Mouse (Mus musculus): ENCODE results near the gene Msi2. TPM values are rescaled to one million over a fixed set of nuclear protein-coding genes. Genes with fewer than 3 reads are reported as not detected.

The Msi2 gene
- polyA plus RNA-seq, 1 experiment, result 69.3 TPM

DNA sequence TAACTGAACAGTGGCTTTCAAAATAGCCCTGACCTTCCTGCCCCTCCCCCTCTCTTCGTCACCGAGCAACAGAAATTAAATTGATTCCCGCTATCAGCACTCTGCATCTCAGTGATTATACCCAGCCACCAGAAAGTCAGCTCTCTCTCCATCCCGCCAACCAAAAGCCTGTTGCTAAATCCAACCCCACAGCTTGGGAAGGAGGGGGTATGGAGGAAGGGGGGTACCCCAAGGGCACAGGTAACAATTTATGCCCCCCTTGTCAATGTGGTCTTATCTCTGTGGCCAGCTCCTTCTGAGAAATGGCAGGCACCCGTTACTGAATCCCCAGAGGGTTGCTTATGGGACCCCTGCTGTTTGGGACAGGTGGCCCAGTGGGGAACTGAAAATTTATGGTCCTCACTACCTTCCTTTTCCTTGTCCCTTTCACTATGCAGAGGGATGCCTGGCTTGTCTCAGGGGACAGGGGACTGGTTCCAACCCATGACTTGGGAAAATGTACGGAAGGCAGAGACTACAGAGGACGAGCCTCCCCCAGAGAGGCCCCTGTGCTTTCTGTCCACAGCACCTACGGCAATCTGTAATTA lies 163.0 kb downstream of the Msi2 start:
- no peak overlapping the region for H3K27ac ChIP-seq (ENCODE audit: control insufficient read depth, insufficient read depth, low read depth, low read length)
- no peak overlapping the region for H3K4me3 ChIP-seq (ENCODE audit: control insufficient read depth, low read depth, low read length)
- no peaks in the 10 kb centered on the region for H3K27me3 ChIP-seq (ENCODE audit: control insufficient read depth, insufficient read depth, low read length)
- TF ChIP-seq POLR2A (IDR thresholded peaks at IDR 0.05; ENCODE audit: control insufficient read depth, low read depth, low read length) (no peak), CTCF (IDR thresholded peaks at IDR 0.05; ENCODE audit: control insufficient read depth, insufficient read depth, insufficient replicate concordance, low read depth, low read length) (no peak)
- H3K4me1 ChIP-seq (ENCODE audit: control insufficient read depth, insufficient read depth, low read length), result peaks cover 2% of the 10 kb centered on the region; the same call in 1 of the 2 replicates
- H3K36me3 ChIP-seq (ENCODE audit: control insufficient read depth, insufficient read depth, low read length), result no peaks in the 10 kb centered on the region

DNA sequence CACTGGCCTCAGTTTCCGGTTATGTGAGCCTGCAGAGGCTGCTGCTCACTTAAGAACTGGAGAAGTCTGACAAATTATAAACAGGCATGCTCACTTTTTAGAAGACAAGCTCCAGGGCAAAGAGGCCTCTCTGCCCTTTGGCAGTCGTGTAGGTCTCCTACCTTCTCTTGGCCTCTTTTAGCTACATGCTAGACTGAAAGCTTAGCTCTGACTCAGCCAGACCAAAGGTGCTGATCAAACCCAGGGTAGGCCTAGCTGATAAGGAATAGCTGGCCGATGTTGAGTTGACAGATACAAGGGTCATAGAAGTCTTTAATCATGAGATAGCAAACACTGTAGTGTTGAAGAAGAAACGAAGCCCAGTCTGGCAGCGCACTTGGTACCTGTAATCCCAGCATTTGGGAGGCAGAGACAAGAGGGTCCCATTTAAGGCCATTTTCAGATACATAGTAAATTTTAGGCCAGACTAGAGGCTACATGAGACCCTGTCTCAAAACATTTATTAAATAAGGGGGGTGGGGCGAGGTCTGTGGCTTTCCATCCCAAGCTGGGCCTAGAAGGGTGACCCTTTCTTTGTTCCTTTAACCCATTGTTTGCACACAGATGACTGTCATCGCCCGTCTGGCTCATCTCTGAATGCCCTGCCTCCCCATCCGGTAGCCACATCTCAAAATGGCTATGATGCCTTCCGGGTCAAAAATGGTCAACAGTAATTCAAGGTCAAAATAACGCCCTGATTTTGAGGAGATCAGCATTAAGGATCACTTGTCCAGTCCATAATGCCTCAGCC lies 164.6 kb downstream of the Msi2 start:
- Histone ChIP-seq H3K4me1 (ENCODE audit: control insufficient read depth, insufficient read depth, low read length) (no peaks in the 10 kb centered on the region; the same call in 1 of the 2 replicates), H3K36me3 (ENCODE audit: control insufficient read depth, insufficient read depth, low read length) (no peaks in the 10 kb centered on the region), H3K27me3 (ENCODE audit: control insufficient read depth, insufficient read depth, low read length) (no peaks in the 10 kb centered on the region), H3K4me3 (ENCODE audit: control insufficient read depth, low read depth, low read length) (no peak overlapping the region), H3K27ac (ENCODE audit: control insufficient read depth, insufficient read depth, low read depth, low read length) (0 out of 2 replicates have a peak overlapping the region, but pooled peaks have one; percentile 12)
- TF ChIP-seq CTCF (IDR thresholded peaks at IDR 0.05; ENCODE audit: control insufficient read depth, insufficient read depth, insufficient replicate concordance, low read depth, low read length) (no peak), POLR2A (IDR thresholded peaks at IDR 0.05; ENCODE audit: control insufficient read depth, low read depth, low read length) (no peak)

DNA sequence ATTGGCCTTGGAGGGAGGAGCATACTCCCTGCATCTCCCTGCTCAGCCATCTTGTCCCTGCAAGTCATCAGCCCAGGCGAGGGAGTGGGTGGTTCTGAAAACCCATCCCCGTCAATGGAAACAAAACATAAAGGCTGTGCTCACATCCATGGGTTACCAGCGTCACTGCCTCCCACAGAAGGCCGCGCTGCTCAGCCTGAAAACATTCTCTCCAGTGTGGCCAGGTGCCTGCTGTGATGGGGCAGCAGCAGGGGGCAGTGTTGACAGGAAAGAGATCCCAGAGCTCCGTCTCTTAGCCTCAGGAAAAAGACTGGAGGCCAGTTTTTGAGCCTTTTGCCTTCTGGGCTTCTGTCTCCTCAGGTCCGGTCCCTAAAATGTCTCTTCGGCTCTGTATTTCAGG lies 165.3 kb downstream of the Msi2 start:
- H3K27ac ChIP-seq (ENCODE audit: control insufficient read depth, insufficient read depth, low read depth, low read length), result 0 out of 2 replicates have a peak overlapping the region, but pooled peaks have one; percentile 12
- no peaks in the 10 kb centered on the region for H3K36me3 ChIP-seq (ENCODE audit: control insufficient read depth, insufficient read depth, low read length)
- H3K4me3 ChIP-seq (ENCODE audit: control insufficient read depth, low read depth, low read length), result no peak overlapping the region
- TF ChIP-seq POLR2A (IDR thresholded peaks at IDR 0.05; ENCODE audit: control insufficient read depth, low read depth, low read length) (no peak), CTCF (IDR thresholded peaks at IDR 0.05; ENCODE audit: control insufficient read depth, insufficient read depth, insufficient replicate concordance, low read depth, low read length) (peak; percentile 40; the same call in 1 of the 2 replicates)
- H3K4me1 ChIP-seq (ENCODE audit: control insufficient read depth, insufficient read depth, low read length), result no peaks in the 10 kb centered on the region; the same call in none of the 2 replicates
- H3K27me3 ChIP-seq (ENCODE audit: control insufficient read depth, insufficient read depth, low read length), result no peaks in the 10 kb centered on the region

- no peaks in the 10 kb centered on the region for H3K36me3 ChIP-seq (ENCODE audit: control insufficient read depth, insufficient read depth, low read length)
- no peak overlapping the region for H3K4me3 ChIP-seq (ENCODE audit: control insufficient read depth, low read depth, low read length)
- TF ChIP-seq POLR2A (IDR thresholded peaks at IDR 0.05; ENCODE audit: control insufficient read depth, low read depth, low read length) (no peak), CTCF (IDR thresholded peaks at IDR 0.05; ENCODE audit: control insufficient read depth, insufficient read depth, insufficient replicate concordance, low read depth, low read length) (no peak)
- no peak overlapping the region for H3K27ac ChIP-seq (ENCODE audit: control insufficient read depth, insufficient read depth, low read depth, low read length)
- no peaks in the 10 kb centered on the region for H3K27me3 ChIP-seq (ENCODE audit: control insufficient read depth, insufficient read depth, low read length)
- H3K4me1 ChIP-seq (ENCODE audit: control insufficient read depth, insufficient read depth, low read length), result no peaks in the 10 kb centered on the region; the same call in none of the 2 replicates
Measured at GRCm38 (mm10) chr11:88552385-88552784, 165.9 kb downstream of the Msi2 start.

DNA sequence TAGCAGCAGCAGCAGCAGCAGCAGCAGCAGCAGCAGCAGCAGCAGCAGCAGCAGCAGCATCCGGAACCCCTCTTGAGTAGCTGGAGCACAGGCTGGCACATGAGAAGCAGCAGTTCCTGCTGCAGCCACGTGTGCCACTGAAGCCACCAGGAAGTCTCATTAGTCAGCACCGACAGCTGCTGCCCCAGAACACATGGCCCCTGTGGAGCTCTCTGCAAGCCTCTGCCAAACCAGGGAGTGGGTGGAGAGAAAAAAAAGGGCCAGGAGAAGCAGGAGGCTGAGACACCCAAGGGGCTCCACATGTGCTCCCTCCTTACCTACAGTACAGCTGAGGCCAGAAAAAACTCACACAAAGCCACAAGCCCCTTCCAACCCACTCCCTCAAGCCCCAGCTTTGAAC lies 167.3 kb downstream of the Msi2 start:
- H3K27me3 ChIP-seq (ENCODE audit: control insufficient read depth, insufficient read depth, low read length), result no peaks in the 10 kb centered on the region
- no peaks in the 10 kb centered on the region; the same call in none of the 2 replicates for H3K4me1 ChIP-seq (ENCODE audit: control insufficient read depth, insufficient read depth, low read length)
- no peak overlapping the region for H3K4me3 ChIP-seq (ENCODE audit: control insufficient read depth, low read depth, low read length)
- H3K36me3 ChIP-seq (ENCODE audit: control insufficient read depth, insufficient read depth, low read length), result no peaks in the 10 kb centered on the region
- TF ChIP-seq POLR2A (IDR thresholded peaks at IDR 0.05; ENCODE audit: control insufficient read depth, low read depth, low read length) (no peak), CTCF (IDR thresholded peaks at IDR 0.05; ENCODE audit: control insufficient read depth, insufficient read depth, insufficient replicate concordance, low read depth, low read length) (no peak)
- H3K27ac ChIP-seq (ENCODE audit: control insufficient read depth, insufficient read depth, low read depth, low read length), result no peak overlapping the region

DNA sequence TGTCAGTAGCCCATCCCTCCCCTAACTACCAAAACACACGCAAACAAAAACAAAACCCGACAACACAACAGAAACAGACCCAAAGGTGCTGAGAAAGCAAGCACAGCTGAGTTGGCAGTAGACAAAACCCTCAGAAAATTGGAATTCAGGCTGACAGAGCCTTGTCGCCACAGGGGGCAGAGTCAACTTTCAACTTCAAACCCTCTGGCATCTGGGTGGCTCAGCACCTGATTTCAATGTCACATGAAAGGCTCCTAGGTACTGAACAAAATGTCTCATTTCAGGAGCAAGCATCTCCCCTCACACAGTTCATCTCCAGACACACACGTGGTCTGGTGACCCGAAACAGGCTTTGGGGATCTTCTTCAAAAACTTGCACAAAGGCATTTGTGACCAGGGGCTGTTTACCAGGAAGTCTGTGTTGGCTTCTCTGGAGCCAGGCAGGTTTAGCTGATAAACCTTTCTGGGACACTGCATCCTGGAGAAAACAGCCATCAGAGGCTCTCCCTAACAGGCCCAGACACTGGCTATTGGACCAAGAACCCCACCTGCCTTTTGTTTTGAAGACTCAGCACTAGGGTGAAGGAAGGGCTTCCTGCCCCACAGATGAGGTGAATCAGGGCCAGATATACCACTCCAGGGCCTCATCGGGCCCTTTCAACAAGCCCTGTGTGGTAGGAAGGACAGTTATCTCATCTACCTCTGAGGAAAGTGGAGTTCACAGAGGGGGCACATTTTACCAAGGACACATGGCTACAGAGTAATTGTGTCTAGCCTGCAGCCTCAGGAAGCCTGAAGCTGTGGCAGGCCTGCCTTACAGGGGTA lies 168.0 kb downstream of the Msi2 start:
- TF ChIP-seq CTCF (IDR thresholded peaks at IDR 0.05; ENCODE audit: control insufficient read depth, insufficient read depth, insufficient replicate concordance, low read depth, low read length) (no peak), POLR2A (IDR thresholded peaks at IDR 0.05; ENCODE audit: control insufficient read depth, low read depth, low read length) (no peak)
- H3K4me1 ChIP-seq (ENCODE audit: control insufficient read depth, insufficient read depth, low read length), result no peaks in the 10 kb centered on the region; the same call in none of the 2 replicates
- H3K36me3 ChIP-seq (ENCODE audit: control insufficient read depth, insufficient read depth, low read length), result no peaks in the 10 kb centered on the region
- H3K27ac ChIP-seq (ENCODE audit: control insufficient read depth, insufficient read depth, low read depth, low read length), result no peak overlapping the region
- no peak overlapping the region for H3K4me3 ChIP-seq (ENCODE audit: control insufficient read depth, low read depth, low read length)
- H3K27me3 ChIP-seq (ENCODE audit: control insufficient read depth, insufficient read depth, low read length), result no peaks in the 10 kb centered on the region

GRCm38 (mm10) chr11:88549529-88549900 lies 168.8 kb downstream of the Msi2 start:
- Histone ChIP-seq H3K36me3 (ENCODE audit: control insufficient read depth, insufficient read depth, low read length) (no peaks in the 10 kb centered on the region), H3K27ac (ENCODE audit: control insufficient read depth, insufficient read depth, low read depth, low read length) (no peak overlapping the region), H3K4me1 (ENCODE audit: control insufficient read depth, insufficient read depth, low read length) (no peaks in the 10 kb centered on the region; the same call in none of the 2 replicates), H3K4me3 (ENCODE audit: control insufficient read depth, low read depth, low read length) (no peak overlapping the region), H3K27me3 (ENCODE audit: control insufficient read depth, insufficient read depth, low read length) (no peaks in the 10 kb centered on the region)
- no peak for TF ChIP-seq CTCF (IDR thresholded peaks at IDR 0.05; ENCODE audit: control insufficient read depth, insufficient read depth, insufficient replicate concordance, low read depth, low read length)
- TF ChIP-seq POLR2A (IDR thresholded peaks at IDR 0.05; ENCODE audit: control insufficient read depth, low read depth, low read length), result no peak
